Mouse (Mus musculus): ENCODE data around the gene Atp8a1. TPM values are rescaled to one million over a fixed set of nuclear protein-coding genes. Genes with fewer than 3 reads are reported as not detected.

Atp8a1 gene
- total and polyA plus RNA-seq, 3 experiments, result 4.4 to 11.2 (median 5.5) TPM

GRCm38 (mm10) chr5:67727755-67728154 is 119.5 kb downstream of the Atp8a1 start:
- Histone ChIP-seq H3K9ac (ENCODE audit: insufficient read depth, low read depth) (no peak overlapping the region), H3K4me1 (ENCODE audit: control insufficient read depth in 1 of 2, insufficient read depth in 2 of 2) (no peaks in the 10 kb centered on the region), H3K79me2 (replicated peaks; ENCODE audit: control insufficient read depth, extremely low read depth, insufficient read depth, poor library complexity, severe bottlenecking) (no peaks in the 10 kb centered on the region), H3K4me3 (replicated peaks in 1 of 3; ENCODE audit: low read depth in 2 of 3, low read length in 2 of 3, poor library complexity in 1 of 3) (no peak overlapping the region), H3K27me3 (replicated peaks) (no peaks in the 10 kb centered on the region), H3K36me3 (replicated peaks in 1 of 2; ENCODE audit: control insufficient read depth in 1 of 2, insufficient read depth in 1 of 2, low read length in 1 of 2) (peaks cover 9 to 42% of the 10 kb centered on the region in 2 experiments), H3K4me2 (ENCODE audit: insufficient read depth, low read depth, poor library complexity, severe bottlenecking) (no peak overlapping the region), H3K27ac (ENCODE audit: insufficient read depth, low read depth) (no peak overlapping the region), H3K9me3 (replicated peaks; ENCODE audit: low read length) (no peaks in the 10 kb centered on the region)
- TF ChIP-seq SMC3 (IDR thresholded peaks at IDR 0.05; ENCODE audit: low read depth, low read length) (peak; percentile 61), MYC (IDR thresholded peaks at IDR 0.05; ENCODE audit: low read depth, low read length) (no peak), CTCF (conservative IDR thresholded peaks at IDR 0.05 in 1 of 2, IDR thresholded peaks at IDR 0.05 in 1 of 2; ENCODE audit: low read depth in 2 of 2, low read length in 2 of 2) (peak in 1 of 2 experiments; percentile 68; a peak in 2 of 4 replicates), POLR2AphosphoS2 (IDR thresholded peaks at IDR 0.05; ENCODE audit: low read depth, low read length) (no peak), RAD21 (IDR thresholded peaks at IDR 0.05; ENCODE audit: low read depth, low read length) (peak; percentile 64)
- dilution Hi-C loops (cut with MboI; ENCODE audit: extremely low pct_ligation_motif_present, extremely low pct_unique_long_range_greater_than_20kb, low sequenced_read_pairs) (no loop called here), in situ Hi-C loops (cut with MboI; ENCODE audit: low pct_ligation_motif_present, low pct_unique_long_range_greater_than_20kb, low sequenced_read_pairs) (loop anchor here (5.0 kb wide), 1 partner anchor 195 kb away; no protein-coding TSS in a partner anchor)
- peak; percentile 25 for DNase-seq (ENCODE audit: extremely low read depth)

- TF ChIP-seq TCF12 (IDR thresholded peaks at IDR 0.05; ENCODE audit: low read depth, low read length), result no peak
- TF ChIP-seq IRF4 (IDR thresholded peaks at IDR 0.05; ENCODE audit: low read depth, low read length), result no peak
- no peak for TF ChIP-seq ZNF384 (IDR thresholded peaks at IDR 0.05; ENCODE audit: low read depth, low read length)
- no peak for TF ChIP-seq NELFE (IDR thresholded peaks at IDR 0.05; ENCODE audit: low read depth, low read length)
- TF ChIP-seq ZC3H11A (IDR thresholded peaks at IDR 0.05; ENCODE audit: low read depth, low read length), result no peak
- TF ChIP-seq MAX (IDR thresholded peaks at IDR 0.05; ENCODE audit: low read length), result no peak
- TF ChIP-seq RAD21 (IDR thresholded peaks at IDR 0.05; ENCODE audit: low read depth, low read length), result no peak
- no peak for TF ChIP-seq POLR2A (IDR thresholded peaks at IDR 0.05; ENCODE audit: low read depth, low read length)
- TF ChIP-seq USF2 (conservative IDR thresholded peaks at IDR 0.05; ENCODE audit: low read depth, low read length), result no peak
- no peak for TF ChIP-seq GABPA (IDR thresholded peaks at IDR 0.05; ENCODE audit: insufficient replicate concordance, low read depth, low read length)
- no peak for TF ChIP-seq BHLHE40 (IDR thresholded peaks at IDR 0.05; ENCODE audit: low read depth, low read length)
- H3K4me3 ChIP-seq (replicated peaks in 1 of 3; ENCODE audit: low read depth in 2 of 3, low read length in 2 of 3, poor library complexity in 1 of 3), result no peak overlapping the region
- H3K36me3 ChIP-seq (replicated peaks in 1 of 2; ENCODE audit: control insufficient read depth in 1 of 2, insufficient read depth in 1 of 2, low read length in 1 of 2), result peaks cover 9 to 38% of the 10 kb centered on the region in 2 experiments
- H3K9ac ChIP-seq (ENCODE audit: insufficient read depth, low read depth), result no peak overlapping the region
- DNase-seq (ENCODE audit: extremely low read depth), result no peak
- H3K9me3 ChIP-seq (replicated peaks; ENCODE audit: low read length), result no peaks in the 10 kb centered on the region
- H3K4me1 ChIP-seq (ENCODE audit: control insufficient read depth in 1 of 2, insufficient read depth in 2 of 2), result no peaks in the 10 kb centered on the region
- in situ Hi-C loops (cut with MboI; ENCODE audit: low pct_ligation_motif_present, low pct_unique_long_range_greater_than_20kb, low sequenced_read_pairs) (loop anchor here (5.0 kb wide), 1 partner anchor 195 kb away; no protein-coding TSS in a partner anchor), dilution Hi-C loops (cut with MboI; ENCODE audit: extremely low pct_ligation_motif_present, extremely low pct_unique_long_range_greater_than_20kb, low sequenced_read_pairs) (no loop called here)
- no peak overlapping the region for H3K4me2 ChIP-seq (ENCODE audit: insufficient read depth, low read depth, poor library complexity, severe bottlenecking)
- H3K27ac ChIP-seq (ENCODE audit: insufficient read depth, low read depth), result no peak overlapping the region
- no peaks in the 10 kb centered on the region for H3K27me3 ChIP-seq (replicated peaks)
- H3K79me2 ChIP-seq (replicated peaks; ENCODE audit: control insufficient read depth, extremely low read depth, insufficient read depth, poor library complexity, severe bottlenecking), result no peaks in the 10 kb centered on the region
Measured at GRCm38 (mm10) chr5:67726810-67727209, 120.4 kb downstream of the Atp8a1 start.

- in situ Hi-C loops (cut with MboI; ENCODE audit: low pct_ligation_motif_present, low pct_unique_long_range_greater_than_20kb, low sequenced_read_pairs) (no loop called here), dilution Hi-C loops (cut with MboI; ENCODE audit: extremely low pct_ligation_motif_present, extremely low pct_unique_long_range_greater_than_20kb, low sequenced_read_pairs) (no loop called here)
- Histone ChIP-seq H3K79me2 (replicated peaks; ENCODE audit: control insufficient read depth, extremely low read depth, insufficient read depth, poor library complexity, severe bottlenecking) (no peaks in the 10 kb centered on the region; the same call in 1 of the 2 replicates), H3K4me2 (ENCODE audit: insufficient read depth, low read depth, poor library complexity, severe bottlenecking) (no peak overlapping the region), H3K9ac (ENCODE audit: insufficient read depth, low read depth) (no peak overlapping the region), H3K9me3 (replicated peaks; ENCODE audit: low read length) (no peaks in the 10 kb centered on the region), H3K4me3 (replicated peaks in 1 of 3; ENCODE audit: low read depth in 2 of 3, low read length in 2 of 3, poor library complexity in 1 of 3) (no peak overlapping the region), H3K4me1 (ENCODE audit: control insufficient read depth in 1 of 2, insufficient read depth in 2 of 2) (no peaks in the 10 kb centered on the region), H3K27me3 (replicated peaks) (no peaks in the 10 kb centered on the region), H3K27ac (ENCODE audit: insufficient read depth, low read depth) (no peak overlapping the region), H3K36me3 (replicated peaks in 1 of 2; ENCODE audit: control insufficient read depth in 1 of 2, insufficient read depth in 1 of 2, low read length in 1 of 2) (peaks cover 10 to 43% of the 10 kb centered on the region in 2 experiments)
- TF ChIP-seq TBP (conservative IDR thresholded peaks at IDR 0.05; ENCODE audit: low read depth, low read length) (no peak), MAX (IDR thresholded peaks at IDR 0.05; ENCODE audit: low read length) (no peak), HCFC1 (IDR thresholded peaks at IDR 0.05; ENCODE audit: low read depth, low read length) (no peak), RAD21 (IDR thresholded peaks at IDR 0.05; ENCODE audit: low read depth, low read length) (no peak), SMC3 (IDR thresholded peaks at IDR 0.05; ENCODE audit: low read depth, low read length) (no peak), MEF2A (IDR thresholded peaks at IDR 0.05; ENCODE audit: borderline replicate concordance, low read depth, low read length) (no peak), USF2 (conservative IDR thresholded peaks at IDR 0.05; ENCODE audit: low read depth, low read length) (no peak), CHD2 (IDR thresholded peaks at IDR 0.05; ENCODE audit: low read length) (no peak), ZC3H11A (IDR thresholded peaks at IDR 0.05; ENCODE audit: low read depth, low read length) (no peak), SIN3A (IDR thresholded peaks at IDR 0.05; ENCODE audit: low read length) (no peak), MAZ (IDR thresholded peaks at IDR 0.05; ENCODE audit: low read depth, low read length) (no peak), POLR2AphosphoS2 (IDR thresholded peaks at IDR 0.05; ENCODE audit: low read depth, low read length) (no peak), UBTF (IDR thresholded peaks at IDR 0.05; ENCODE audit: low read depth, low read length) (no peak), JUND (conservative IDR thresholded peaks at IDR 0.05; ENCODE audit: low read depth, low read length) (no peak)
- no peak for DNase-seq (ENCODE audit: extremely low read depth)
Measured at GRCm38 (mm10) chr5:67701641-67702040, 145.6 kb downstream of the Atp8a1 start.

Measured in CH12.LX (cell line).